Mouse (Mus musculus): ENCODE data around the gene Morn1.
"Not testable (repeated sequence)": the region's sequence is repeated elsewhere in the genome, so short reads cannot be mapped to it uniquely, and the experiment has no call there.

The Morn1 gene

GRCm38 (mm10) chr4:155078808-155079207 lies 7.6 kb upstream of the Morn1 start:
- not testable (repeated sequence) for DNase-seq (ENCODE audit: low read depth)

GRCm38 (mm10) chr4:155079666-155080065 lies 6.7 kb upstream of the Morn1 start:
- DNase-seq (ENCODE audit: low read depth) = no peak

- no peak for DNase-seq (ENCODE audit: low read depth)
Observed at GRCm38 (mm10) chr4:155083553-155083952, 2.8 kb upstream of the Morn1 start.

GRCm38 (mm10) chr4:155084351-155084750 lies 2.0 kb upstream of the Morn1 start:
- DNase-seq (ENCODE audit: low read depth) = no peak

- DNase-seq (ENCODE audit: low read depth) = no peak
Observed at GRCm38 (mm10) chr4:155085206-155086107, 920 bp upstream of the Morn1 start.

GRCm38 (mm10) chr4:155089241-155089640 lies 2.9 kb downstream of the Morn1 start:
- no peak for DNase-seq (ENCODE audit: low read depth)

GRCm38 (mm10) chr4:155090147-155090546 lies 3.8 kb downstream of the Morn1 start:
- no peak for DNase-seq (ENCODE audit: low read depth)

GRCm38 (mm10) chr4:155090688-155091449 lies 4.5 kb downstream of the Morn1 start:
- DNase-seq (ENCODE audit: low read depth) = peak; percentile 34

- no peak for DNase-seq (ENCODE audit: low read depth)
Observed at GRCm38 (mm10) chr4:155092718-155093430, 6.5 kb downstream of the Morn1 start.

GRCm38 (mm10) chr4:155093431-155094149 lies 7.2 kb downstream of the Morn1 start:
- no peak for DNase-seq (ENCODE audit: low read depth)

GRCm38 (mm10) chr4:155094565-155094964 lies 8.2 kb downstream of the Morn1 start:
- DNase-seq (ENCODE audit: low read depth) = peak; percentile 80

GRCm38 (mm10) chr4:155095238-155095900 lies 9.0 kb downstream of the Morn1 start:
- peak; percentile 91 for DNase-seq (ENCODE audit: low read depth)

- DNase-seq (ENCODE audit: low read depth) = no peak
Observed at GRCm38 (mm10) chr4:155095967-155096366, 9.6 kb downstream of the Morn1 start.

- DNase-seq (ENCODE audit: low read depth) = no peak
Observed at GRCm38 (mm10) chr4:155097452-155097851, 11.1 kb downstream of the Morn1 start.

GRCm38 (mm10) chr4:155098572-155098971 lies 12.2 kb downstream of the Morn1 start:
- DNase-seq (ENCODE audit: low read depth) = no peak

- no peak for DNase-seq (ENCODE audit: low read depth)
Observed at GRCm38 (mm10) chr4:155107886-155108285, 21.5 kb downstream of the Morn1 start.

- DNase-seq (ENCODE audit: low read depth) = no peak
Observed at GRCm38 (mm10) chr4:155109471-155109870, 23.1 kb downstream of the Morn1 start.

GRCm38 (mm10) chr4:155113766-155114410 lies 27.5 kb downstream of the Morn1 start:
- DNase-seq (ENCODE audit: low read depth) = no peak

GRCm38 (mm10) chr4:155116607-155117006 lies 30.2 kb downstream of the Morn1 start:
- DNase-seq (ENCODE audit: low read depth) = no peak

- no peak for DNase-seq (ENCODE audit: low read depth)
Observed at GRCm38 (mm10) chr4:155117396-155117978, 31.1 kb downstream of the Morn1 start.

Data from induced T-regulatory cell, adult 2 months (primary cell).